8 mouse cellular contexts compared by ENCODE assay signal in the genomic region with DNA sequence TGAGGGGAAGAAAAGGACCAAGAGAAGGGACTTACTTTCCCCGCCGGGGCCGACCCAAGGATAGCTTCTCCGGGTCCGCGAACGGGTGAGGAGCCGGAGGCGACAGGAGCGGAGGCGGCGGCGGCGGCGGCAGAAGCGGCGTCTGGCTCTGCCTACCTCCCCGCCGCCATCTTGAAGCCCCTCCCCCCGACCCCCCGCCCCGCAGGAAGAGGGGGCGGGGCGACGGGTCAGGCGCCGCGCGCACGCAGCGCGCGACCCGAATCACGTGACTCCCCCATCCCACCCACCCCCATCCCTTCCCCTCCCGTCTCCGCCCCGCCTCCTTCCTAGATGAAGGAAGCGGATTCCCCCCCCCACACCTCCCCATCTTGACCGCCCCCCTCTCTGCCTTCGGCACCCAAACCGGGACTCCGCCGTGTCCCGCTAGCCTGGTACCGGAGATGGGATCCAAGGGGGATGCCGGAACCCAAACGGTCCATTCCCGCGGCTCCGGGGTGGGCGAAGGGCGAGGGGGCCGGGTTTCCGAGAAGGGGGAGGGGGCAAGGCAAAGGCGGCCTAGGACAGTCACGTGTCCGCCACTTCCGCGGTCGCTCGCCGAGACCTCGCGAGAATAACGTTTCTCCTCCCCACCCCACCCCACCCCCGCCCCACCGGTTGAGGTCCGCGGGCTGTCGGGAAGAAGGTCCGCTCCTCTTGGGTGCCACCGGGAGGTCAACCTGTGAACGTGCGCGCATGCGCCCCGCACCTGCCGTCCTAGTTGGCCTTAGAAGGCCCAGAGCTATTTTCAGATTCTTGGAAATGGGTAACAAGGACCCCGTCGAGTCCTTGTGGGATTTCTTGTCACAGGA. TPM values are rescaled to one million over a fixed set of nuclear protein-coding genes. Genes with fewer than 3 reads are reported as not detected.
DNase-seq lines count a peak whose midpoint lies in the region; ATAC-seq and TF ChIP-seq lines count a peak whose summit lies in the region.

Gene Sbno1 (minus strand): TSS at position 590 of the 848 bp plus-strand sequence.

- peak within 1 kb of the TSS; percentile 99 for H3K4me3 ChIP-seq in gastrocnemius, adult 2 months
- peak within 1 kb of the TSS; percentile 97 for H3K4me3 ChIP-seq in hindbrain, postnatal 0 days (ENCODE audit: low read length)
- peak within 1 kb of the TSS; percentile 99 for H3K4me3 ChIP-seq in megakaryocyte, embryonic 14.5 days (replicated peaks)

- peak; percentile 97 for ATAC-seq in hindbrain, postnatal 0 days

- H3K4me2 ChIP-seq in hindbrain, postnatal 0 days (ENCODE audit: low read depth, low read length), result peak within 1 kb of the TSS; percentile 83

- no peaks in the 10 kb centered on the region for H3K9me3 ChIP-seq in hindbrain, postnatal 0 days (ENCODE audit: low read length)
- no peaks in the 10 kb centered on the region for H3K9me3 ChIP-seq in megakaryocyte, embryonic 14.5 days

- peak within 1 kb of the TSS; percentile 99 for H3K27ac ChIP-seq in gastrocnemius, adult 2 months
- peak within 1 kb of the TSS; percentile 93 for H3K27ac ChIP-seq in hindbrain, postnatal 0 days

- no peaks in the 10 kb centered on the region for H3K36me3 ChIP-seq in hindbrain, postnatal 0 days (ENCODE audit: insufficient read depth, low read length)
- peaks cover 9% of the 10 kb centered on the region for H3K36me3 ChIP-seq in megakaryocyte, embryonic 14.5 days (replicated peaks; ENCODE audit: low read length)

- peak; percentile 9; the same call in 1 of the 2 replicates for TF ChIP-seq CTCF in gastrocnemius, adult 2 months (IDR thresholded peaks at IDR 0.05)
- peak; percentile 37; the same call in 1 of the 2 replicates for TF ChIP-seq CTCF in hindbrain, postnatal 0 days (IDR thresholded peaks at IDR 0.05; ENCODE audit: low read depth)

- DNase-seq in WW6 (ENCODE audit: low read depth, low spot score), result peak; percentile 91
- DNase-seq in cerebellum, postnatal 4 days (ENCODE audit: low spot score in 2 of 2), result peak; percentile 71 to 89
- DNase-seq in gastrocnemius, adult 2 months, result peak; percentile 97
- DNase-seq in hindbrain, postnatal 0 days (ENCODE audit: low spot score), result peak; percentile 97
- peak; percentile 83 to 93 for DNase-seq in left cerebral cortex, adult 8-10 months (ENCODE audit: low spot score in 2 of 2)
- DNase-seq in right cerebral cortex, postnatal 10 days (ENCODE audit: low spot score in 2 of 2), result peak; percentile 96
- DNase-seq in urinary bladder, postnatal 25 days (ENCODE audit: low spot score), result peak; percentile 83

- WGBS in hindbrain, postnatal 0 days, result under 1% methylated on average over 39 of the region's 81 CpGs

- no peaks in the 10 kb centered on the region for H3K4me1 ChIP-seq in hindbrain, postnatal 0 days (ENCODE audit: insufficient read depth, low read length)
- H3K4me1 ChIP-seq in megakaryocyte, embryonic 14.5 days, result peaks cover 35% of the 10 kb centered on the region

- H3K27me3 ChIP-seq in hindbrain, postnatal 0 days (ENCODE audit: insufficient read depth, low read length), result no peaks in the 10 kb centered on the region
- no peaks in the 10 kb centered on the region for H3K27me3 ChIP-seq in megakaryocyte, embryonic 14.5 days (replicated peaks)

- H3K9ac ChIP-seq in hindbrain, postnatal 0 days (replicated peaks; ENCODE audit: low read length), result peak within 1 kb of the TSS; percentile 91

- intact Hi-C loops in gastrocnemius, adult 2 months (cut with DNase I), result loop anchor here (10.0 kb wide), 1 partner anchor 439 kb away; the partner anchor contains the start of genes Ccdc92 and Zfp664

RNA-seq across cellular contexts. Expression of gene Sbno1, which starts in this region (rescaled TPM):
- 10 to 100 TPM; 43.2 to 49.2 TPM for total RNA-seq in gastrocnemius, adult 2 months (2021)
- 30.4 and 35.9 TPM in 2 replicates for total RNA-seq in hindbrain, postnatal 0 days (2014; rRNA removed)
- polyA plus RNA-seq in hindbrain, postnatal 0 days (2015; fragmentation: Nextera tagmentation; extraction: Ambion mirVana), result 71.0 and 73.6 TPM in 2 replicates
- total RNA-seq in left cerebral cortex, adult 8-10 months (2022), result 100 to 1,000 TPM; 137 to 172 (median 153) TPM
- 4.3 and 5.8 TPM in 2 replicates for polyA plus RNA-seq in megakaryocyte, embryonic 14.5 days (2012; ENCODE audit: insufficient read depth, low replicate concordance)

Comparison
In these comparisons a context has a peak if more than half of its experiments do, and no peak if none do; other contexts are left out.
1. Peak in every context shown above with its lines: DNase-seq, ATAC-seq, H3K4me3 ChIP-seq and H3K27ac ChIP-seq.
2. RNA of gene Sbno1 (polyA plus RNA-seq): 71.0 to 73.6 TPM in hindbrain, postnatal 0 days; 4.3 to 5.8 TPM in megakaryocyte, embryonic 14.5 days; every median in the first group is over 10 times any median in the second.